Mouse (Mus musculus) gonadal fat pad, adult 2 months (tissue): ENCODE data around the gene Gpr83. TPM values are rescaled to one million over a fixed set of nuclear protein-coding genes. Genes with fewer than 3 reads are reported as not detected.

ENCODE experiments used
- DNase-seq: peaks from one replicate; pipeline ENCODE4 v3.0.0-alpha.2; 2012; ENCODE audit warnings: low read depth
- polyA plus RNA-seq: library from polyadenylated mRNA; depleted of rRNA; stranded (reverse); fragments of >200 nt; gene quantifications from 2 replicates; pipeline ENCODE4 v1.2.3, GENCODE M21; 2012; rRNA removed

The Gpr83 gene
- 0.05 TPM in 1 of 2 replicates, not detected in the other for polyA plus RNA-seq

DNA sequence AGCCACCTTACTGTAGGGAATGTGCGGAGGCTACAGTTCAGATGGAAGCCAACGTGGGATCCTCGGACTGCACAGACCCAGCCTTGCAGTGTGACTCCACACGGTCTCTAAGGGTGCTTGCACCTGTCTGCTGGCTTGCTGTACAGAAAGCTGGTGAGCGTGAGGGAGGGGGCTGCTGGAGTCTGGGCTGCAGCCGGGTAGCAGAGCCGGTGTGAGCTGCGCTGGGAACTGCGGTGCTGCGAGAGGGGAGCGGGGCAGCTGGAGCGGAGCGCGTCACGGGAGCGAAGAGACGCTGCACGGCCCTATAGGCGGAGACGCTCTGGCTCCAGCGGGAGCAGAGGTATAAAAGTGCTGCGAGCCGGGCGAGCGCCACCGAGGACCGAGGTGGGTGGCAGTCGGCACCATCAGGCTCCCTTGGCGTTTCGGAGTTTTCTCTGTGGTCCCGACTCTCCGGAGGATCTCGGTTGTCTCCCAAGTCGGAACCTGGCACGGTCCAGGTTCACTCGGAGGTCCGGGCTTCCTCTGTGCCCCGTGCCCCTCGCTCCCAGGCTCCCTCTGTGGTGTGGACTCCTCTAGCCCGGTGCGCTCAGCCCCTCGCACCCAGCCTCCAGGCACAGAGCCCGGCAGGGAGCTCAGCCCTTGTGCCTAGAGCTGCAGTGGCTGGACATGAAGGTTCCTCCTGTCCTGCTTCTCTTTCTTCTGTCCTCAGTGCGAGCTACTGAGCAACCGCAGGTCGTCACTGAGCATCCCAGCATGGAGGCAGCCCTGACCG is at the start of gene Gpr83:
Gpr83 (plus strand) TSS at position 343 of the 772 bp plus-strand sequence.
- DNase-seq = no peak

- DNase-seq = no peak
These were observed 38.6 kb upstream of the Gpr83 start for GRCm38 (mm10) chr9:14821396-14821795.

GRCm38 (mm10) chr9:14824840-14825239 is 35.2 kb upstream of the Gpr83 start:
- DNase-seq = no peak

- DNase-seq = no peak
These were observed 32.1 kb upstream of the Gpr83 start for GRCm38 (mm10) chr9:14827875-14828274.

DNA sequence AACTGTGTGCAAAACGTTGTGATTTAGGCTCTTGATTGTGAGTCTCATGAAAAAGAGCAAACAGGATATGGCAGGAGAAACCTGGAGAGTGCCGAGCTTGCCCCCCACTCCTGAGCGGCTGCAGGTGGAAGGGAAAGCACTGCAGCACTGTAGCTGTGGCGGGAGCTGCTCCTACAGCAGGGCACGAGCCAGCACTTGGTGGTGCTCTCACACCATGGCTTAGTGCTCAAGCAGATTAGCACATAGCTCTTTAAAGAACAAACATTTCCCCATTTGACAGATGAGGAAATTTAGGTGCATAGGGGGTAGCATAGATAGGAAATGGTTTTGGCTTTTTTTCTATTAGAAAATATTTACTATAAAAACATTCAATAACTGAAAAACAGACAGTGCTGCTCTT is 28.0 kb upstream of the Gpr83 start:
- DNase-seq = no peak

DNA sequence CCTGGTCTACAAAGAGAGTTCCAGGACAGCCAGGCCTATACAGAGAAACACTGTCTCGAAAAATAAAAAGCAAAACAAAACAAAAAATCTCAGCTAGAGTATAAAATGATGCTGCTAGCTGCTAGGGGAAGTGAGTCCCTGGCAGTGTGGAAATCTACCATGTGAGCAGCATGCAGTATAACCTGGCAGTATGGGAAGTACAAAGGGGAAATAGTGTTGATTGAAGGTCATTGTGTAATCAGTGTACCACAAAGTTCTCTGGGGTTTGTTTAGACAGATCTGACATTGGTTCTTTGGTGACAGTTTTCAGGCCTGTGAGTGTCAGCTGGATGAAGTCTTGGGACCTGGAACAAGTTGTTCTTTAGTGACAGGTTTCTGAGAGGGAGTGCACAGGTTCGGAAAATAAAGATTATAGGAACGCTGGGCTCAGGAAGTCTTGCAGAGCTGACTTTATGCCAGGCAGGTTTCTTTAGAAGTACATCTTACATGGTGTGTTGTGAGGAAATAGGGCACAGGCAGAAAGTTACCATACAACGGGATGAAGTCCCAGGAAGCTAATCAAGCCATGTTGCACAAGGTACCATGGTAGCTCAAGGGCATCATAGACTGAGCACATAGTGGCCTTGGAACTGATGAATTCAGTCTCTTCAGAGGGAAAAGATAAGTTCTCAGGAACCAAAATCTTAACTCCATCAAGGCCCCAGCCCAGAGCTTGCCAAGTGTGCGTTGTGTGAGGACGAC is 24.5 kb upstream of the Gpr83 start:
- DNase-seq = peak; percentile 78

DNA sequence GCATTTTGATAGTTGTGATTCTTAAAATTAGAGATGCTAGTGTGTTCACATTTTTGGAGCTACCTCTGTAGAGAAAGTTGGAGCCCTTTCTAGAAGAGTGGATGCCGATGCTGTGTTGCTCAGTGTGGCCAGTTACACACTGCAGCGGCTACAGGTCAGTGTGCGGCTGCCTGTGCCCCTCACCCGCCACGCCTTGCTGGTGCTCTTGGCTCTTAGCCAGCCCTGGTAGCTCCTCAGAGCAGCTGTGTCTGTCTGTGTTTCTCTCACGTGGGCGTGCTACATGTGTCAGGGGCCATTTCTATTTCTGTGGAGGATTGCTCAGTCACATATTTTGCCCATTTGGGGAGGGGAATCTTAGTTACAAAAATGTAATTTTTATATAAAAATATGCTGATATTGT is 20.5 kb upstream of the Gpr83 start:
- no peak for DNase-seq

GRCm38 (mm10) chr9:14839970-14840369 is 20.0 kb upstream of the Gpr83 start:
- DNase-seq = no peak

GRCm38 (mm10) chr9:14841878-14842761 is 17.9 kb upstream of the Gpr83 start:
- DNase-seq = peak; percentile 79

GRCm38 (mm10) chr9:14843311-14843857 is 16.6 kb upstream of the Gpr83 start:
- no peak for DNase-seq

DNA sequence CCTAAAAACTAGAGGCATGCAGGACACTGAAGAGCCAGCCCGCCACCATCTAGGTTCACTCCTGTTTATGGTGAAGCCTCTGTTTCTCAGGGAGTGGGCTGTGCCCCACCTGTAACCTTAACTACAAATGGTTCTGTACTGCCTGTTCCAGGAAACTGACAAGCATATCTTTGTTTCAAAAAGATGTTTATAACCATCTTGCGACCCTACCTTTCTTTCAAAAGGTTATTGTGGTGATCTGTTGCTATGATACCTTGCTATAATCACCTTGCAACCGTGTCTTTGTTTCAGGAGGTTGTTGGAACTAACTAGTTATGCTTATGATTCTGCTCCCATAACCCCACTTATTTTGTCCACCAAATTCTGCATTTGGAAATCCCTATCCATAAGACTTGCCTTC is 16.1 kb upstream of the Gpr83 start:
- no peak for DNase-seq

- DNase-seq = no peak
These were observed 13.6 kb upstream of the Gpr83 start for GRCm38 (mm10) chr9:14846428-14846827.

DNA sequence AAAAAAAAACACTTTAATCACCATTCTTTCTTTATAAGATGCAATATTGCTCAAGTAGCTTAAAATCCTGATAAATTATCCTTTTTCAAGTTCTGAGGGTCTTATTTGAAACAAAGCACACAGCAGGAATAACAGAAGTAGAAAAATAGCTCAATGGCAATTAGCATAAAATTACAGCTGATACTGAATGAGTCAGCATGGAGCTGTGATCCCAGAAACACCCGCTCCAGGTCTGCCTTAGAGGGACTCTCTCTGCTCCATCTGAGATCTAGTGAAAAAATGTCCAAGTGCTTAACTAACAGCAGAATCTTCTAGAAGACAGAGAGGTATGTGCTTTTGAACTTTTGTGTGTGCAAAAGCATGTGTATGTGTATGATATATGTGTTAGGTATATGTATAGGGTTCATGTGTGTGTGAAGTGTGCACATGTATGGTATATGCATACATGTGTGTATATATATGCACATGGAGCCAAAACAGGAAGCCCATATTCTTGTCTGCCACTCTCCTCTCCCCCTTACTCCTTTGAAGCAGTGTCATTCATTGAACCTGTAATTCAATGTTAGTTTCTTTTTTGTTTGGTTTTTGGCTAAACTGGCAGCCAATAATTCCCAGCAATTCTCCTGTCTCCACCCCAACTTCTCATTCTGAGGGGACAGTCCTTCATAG is 11.6 kb upstream of the Gpr83 start:
- DNase-seq = no peak

GRCm38 (mm10) chr9:14854585-14854984 is 5.4 kb upstream of the Gpr83 start:
- DNase-seq = no peak

DNA sequence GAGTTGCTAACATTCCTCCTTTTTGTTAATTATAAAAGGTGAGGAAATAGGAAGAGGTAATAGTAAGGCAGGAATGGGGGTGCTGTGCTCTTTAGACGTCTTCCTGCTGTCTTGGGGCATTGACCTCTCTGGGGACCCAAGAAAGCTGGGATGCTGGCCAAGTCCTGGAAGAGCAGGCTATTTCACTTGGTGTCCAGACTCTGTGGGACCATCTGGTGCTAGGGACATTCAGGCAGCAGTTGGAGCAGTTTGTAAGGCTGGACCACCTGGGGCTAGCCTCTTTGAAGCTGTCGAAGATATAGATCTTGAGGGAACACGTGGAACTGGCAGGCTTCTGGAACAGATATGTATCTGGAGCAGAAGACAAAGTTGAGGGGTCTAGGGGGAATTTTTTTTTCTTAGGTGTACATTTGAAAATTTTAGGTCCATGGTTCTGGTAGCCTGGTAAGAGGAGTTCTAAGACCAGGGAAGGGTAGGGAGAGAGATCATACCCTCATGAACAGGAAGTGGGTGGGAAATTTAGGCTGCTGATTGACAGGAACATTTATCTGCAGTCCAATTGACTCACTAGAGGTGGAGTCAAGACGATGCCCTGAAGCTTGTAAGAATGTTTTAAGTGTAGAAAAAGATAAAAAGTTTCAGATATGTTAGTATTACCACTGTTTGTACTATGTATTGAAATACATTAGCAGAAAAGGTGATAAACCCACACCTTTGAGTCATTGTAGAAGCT is 2.9 kb upstream of the Gpr83 start:
- DNase-seq = no peak

GRCm38 (mm10) chr9:14858170-14858706 is 1.8 kb upstream of the Gpr83 start:
- DNase-seq = no peak

GRCm38 (mm10) chr9:14858782-14859181 is 1.2 kb upstream of the Gpr83 start:
- no peak for DNase-seq

GRCm38 (mm10) chr9:14863126-14863525 is 3.1 kb downstream of the Gpr83 start:
- no peak for DNase-seq

DNA sequence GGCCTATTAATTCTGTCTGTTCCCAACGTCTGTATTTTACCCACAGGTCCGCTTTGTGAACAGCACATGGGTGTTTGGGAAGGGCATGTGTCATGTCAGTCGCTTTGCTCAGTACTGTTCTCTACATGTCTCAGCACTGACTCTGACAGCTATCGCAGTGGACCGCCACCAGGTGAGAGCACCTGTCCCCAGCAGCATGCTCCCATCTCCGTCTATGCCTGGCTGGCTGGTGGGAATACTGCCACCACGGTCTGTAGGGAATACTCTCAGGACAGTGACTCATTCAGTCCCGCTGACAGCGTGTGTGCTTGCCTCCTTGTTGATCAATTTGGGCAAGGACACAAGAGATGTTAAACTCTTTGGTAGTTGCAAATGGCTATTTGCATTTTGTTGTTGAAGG is 4.7 kb downstream of the Gpr83 start:
- no peak for DNase-seq

DNA sequence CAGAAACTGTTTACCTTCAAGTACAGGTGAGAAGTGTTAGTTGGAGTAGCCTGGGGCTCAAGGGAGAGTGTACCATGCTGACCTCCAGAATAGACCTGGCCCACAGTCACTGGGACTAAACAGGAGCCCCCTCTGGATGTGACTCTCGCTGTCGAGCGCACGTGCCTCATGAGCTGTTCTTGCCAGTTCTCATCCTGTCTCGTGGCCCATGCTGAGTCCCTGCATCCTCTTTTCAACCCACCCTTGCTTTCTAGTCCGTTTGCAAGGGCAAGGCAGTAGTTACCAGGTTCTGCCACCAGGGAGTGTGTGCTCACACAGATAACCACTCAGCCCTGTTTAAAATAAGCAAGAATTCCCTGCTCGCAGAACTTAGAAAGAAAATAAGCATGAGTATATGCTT is 6.9 kb downstream of the Gpr83 start:
- no peak for DNase-seq
